Mouse (Mus musculus) urinary bladder, postnatal 36 days (tissue): ENCODE measurements around the gene Lst1.
A peak's percentile ranks its signal among the peaks of the same experiment; 100 is the strongest.

Experiments used
- DNase-seq, 2 experiments: peaks; one replicate each; pipeline ENCODE4 v3.0.0; 2022; ENCODE audit warnings: low spot score in 2 of 2, mixed read lengths in 1 of 2

Lst1 gene

GRCm38 (mm10) chr17:35209785-35210535 is 21.7 kb upstream of the Lst1 start:
- no peak for DNase-seq

DNA sequence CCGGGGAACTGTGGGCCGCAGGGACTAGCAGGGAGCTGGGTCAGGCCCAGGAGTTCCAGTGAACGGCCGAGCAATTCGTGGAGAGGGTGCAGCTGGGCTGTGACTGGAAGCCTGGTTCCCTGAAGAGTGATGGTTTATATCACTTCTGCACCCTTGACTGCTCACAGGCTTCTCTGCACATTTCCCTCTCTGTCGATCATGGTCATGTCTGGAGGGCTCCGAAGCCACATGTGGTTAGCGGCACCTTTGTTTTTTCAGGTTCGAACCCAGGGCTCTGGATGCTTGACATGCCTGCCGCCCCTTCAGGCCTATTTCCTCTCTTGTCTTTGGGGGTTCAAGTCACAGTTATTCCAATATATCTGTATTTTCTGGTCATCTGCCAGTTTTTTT is 17.1 kb upstream of the Lst1 start:
- no peak for DNase-seq

- no peak for DNase-seq
These were observed 16.5 kb upstream of the Lst1 start, which contains the start of gene Lta for GRCm38 (mm10) chr17:35204494-35205379. Gene Lta, minus strand, starts transcription at chr17:35205351.

DNA sequence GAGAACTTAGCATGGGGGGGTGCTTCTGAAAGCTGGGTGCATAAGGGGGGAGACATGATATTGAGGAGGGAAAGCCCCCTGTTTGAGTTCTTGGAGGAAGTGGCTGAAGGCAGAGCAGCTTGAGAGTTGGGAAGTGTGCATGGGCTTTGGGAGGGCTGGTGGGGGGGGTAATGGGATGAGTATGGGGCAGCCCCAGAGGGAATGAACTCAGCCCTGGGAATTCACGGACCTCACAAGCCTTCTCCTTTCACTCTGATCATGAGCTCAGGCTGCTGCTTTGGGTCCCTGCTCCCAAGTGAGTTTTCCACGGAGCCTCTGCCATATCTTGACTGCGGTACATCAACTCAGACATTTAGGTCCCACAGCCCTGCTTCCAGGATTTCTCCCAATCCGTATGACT is 14.2 kb upstream of the Lst1 start:
- DNase-seq = no peak

DNA sequence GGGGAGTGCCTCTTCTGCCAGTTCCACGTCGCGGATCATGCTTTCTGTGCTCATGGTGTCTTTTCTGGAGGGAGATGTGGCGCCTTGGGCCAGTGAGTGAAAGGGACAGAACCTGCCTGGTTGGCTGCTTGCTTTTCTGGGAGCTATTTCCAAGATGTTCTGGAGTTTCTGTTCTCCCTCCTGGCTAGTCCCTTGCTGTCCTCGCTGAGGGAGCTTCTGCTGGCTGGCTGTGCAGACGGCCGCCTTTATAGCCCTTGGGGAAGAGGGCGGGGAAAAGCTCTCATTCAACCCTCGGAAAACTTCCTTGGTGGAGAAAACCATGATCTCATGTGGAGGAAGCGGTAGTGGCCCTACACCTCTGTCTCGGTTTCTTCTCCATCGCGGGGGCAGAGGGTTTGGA is 13.5 kb upstream of the Lst1 start, which contains the start of gene Tnf:
TSS of gene Tnf (minus strand) at position 221 of the 400 bp plus-strand sequence.
- DNase-seq = peak in 1 of 2 experiments; percentile 43

- DNase-seq = no peak
These were observed 12.9 kb upstream of the Lst1 start for GRCm38 (mm10) chr17:35201128-35201527.

- DNase-seq = no peak
These were observed 12.2 kb upstream of the Lst1 start for GRCm38 (mm10) chr17:35200398-35200797.

DNA sequence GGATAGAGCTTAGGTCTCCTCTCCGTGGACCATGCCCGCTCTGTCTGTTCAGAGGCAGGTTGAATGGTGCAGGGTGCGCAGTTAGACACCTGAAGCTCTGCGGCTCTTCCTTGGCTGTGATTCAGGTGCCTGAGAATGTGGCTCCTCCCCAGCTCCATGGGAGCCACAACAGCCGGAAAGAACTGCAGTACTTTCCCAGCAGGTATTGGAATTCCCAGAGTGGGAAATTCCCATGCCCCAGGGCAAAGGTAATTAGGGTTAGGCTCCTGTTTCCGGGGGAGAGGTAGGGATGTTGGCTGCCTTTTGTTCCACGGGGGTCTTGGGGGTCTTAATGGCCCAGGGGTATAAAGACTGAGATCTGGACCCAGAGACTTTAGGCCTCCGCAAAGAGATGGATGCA is 10.7 kb upstream of the Lst1 start:
- no peak for DNase-seq

GRCm38 (mm10) chr17:35198029-35198428 is 9.8 kb upstream of the Lst1 start:
- no peak for DNase-seq

DNA sequence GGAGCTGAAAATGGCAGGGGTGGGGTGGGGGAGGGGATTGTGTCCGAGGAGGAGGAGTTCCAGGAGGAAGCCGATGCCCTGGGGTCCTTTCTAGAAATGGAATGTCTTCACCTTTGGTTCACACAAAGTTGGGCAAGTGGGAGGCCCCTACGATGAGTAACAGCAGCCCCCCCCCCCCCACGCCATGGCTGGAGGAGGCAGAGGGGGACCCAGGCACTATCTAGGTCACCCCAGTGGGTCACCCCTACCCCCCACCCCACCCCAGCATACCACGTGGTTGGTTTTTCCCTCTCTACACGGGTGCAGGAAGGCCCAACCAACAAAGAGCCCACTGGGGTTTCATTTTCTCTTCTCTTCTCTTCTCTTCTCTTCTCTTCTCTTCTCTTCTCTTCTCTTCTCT is 8.9 kb upstream of the Lst1 start:
- no peak for DNase-seq

DNA sequence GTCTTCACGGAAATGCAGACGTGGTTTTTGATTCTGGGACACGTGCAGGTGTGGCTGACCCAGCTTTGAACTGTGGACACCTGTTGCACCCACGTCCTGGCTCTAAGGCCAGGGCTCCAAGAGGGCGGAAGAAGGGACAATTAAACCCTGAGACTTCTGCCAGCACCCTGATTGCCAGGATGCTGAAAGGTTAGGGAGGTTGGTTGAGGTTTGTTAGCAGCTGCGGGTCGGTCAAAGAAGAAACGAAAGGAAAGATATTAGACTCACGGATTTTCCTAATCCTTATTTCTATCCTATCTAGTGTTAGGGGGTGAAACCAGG is 8.0 kb upstream of the Lst1 start:
- DNase-seq = no peak

DNA sequence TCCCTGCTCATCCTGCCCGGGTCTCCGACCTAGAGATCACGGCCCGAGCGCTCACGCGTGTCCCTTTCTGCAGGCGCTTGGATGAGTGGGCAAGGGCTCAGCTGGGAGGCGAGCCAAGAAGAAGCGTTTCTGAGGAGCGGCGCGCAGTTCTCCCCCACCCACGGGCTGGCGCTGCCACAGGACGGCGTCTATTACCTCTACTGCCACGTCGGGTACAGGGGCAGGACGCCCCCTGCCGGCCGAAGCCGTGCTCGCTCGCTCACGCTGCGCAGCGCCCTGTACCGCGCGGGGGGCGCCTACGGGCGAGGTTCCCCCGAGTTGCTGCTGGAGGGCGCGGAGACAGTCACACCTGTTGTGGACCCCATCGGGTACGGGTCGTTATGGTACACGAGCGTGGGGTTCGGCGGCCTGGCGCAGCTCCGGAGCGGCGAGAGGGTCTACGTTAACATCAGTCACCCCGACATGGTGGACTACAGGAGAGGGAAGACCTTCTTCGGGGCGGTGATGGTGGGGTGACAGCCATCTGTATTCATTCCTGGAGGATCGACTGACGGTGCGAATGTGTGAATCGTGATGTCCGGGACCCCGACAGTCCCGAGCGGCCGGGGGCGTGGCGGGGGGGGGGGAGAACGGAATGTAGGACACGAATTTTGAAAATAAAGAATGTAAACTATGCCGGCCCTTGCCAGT is 7.5 kb upstream of the Lst1 start:
- peak; percentile 66 to 74 for DNase-seq

DNA sequence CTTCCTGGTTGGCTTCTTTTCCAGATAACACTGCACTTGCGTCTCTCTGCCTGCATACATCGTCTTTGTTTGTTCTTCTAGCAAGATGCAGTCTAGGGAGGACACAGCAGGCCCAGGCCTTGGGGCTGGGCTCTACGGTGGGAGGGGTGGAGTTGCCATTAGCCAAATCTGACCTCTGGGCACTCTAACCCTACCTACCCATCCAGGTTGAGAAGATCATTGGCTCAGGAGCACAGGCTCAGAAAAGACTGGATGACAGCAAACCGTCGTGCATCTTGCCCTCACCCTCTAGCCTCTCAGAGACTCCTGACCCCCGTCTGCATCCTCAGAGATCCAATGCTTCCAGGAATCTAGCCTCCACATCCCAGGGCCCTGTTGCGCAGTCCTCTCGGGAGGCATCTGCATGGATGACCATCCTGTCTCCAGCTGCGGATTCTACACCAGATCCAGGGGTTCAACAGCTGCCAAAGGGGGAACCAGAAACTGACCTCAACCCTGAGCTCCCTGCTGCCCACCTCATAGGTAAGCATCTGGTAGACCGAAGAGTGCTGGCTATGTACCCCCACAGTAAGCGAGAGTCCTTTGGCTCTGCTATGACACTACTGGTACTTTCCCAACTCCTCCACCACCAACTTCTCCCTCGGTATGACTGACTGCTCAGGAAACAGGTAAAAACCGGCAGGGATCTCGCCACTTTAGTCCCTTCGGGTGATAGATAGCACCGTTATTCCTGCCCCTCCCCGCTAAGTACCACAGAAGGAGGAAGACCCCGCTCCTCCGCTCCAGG is 6.8 kb upstream of the Lst1 start:
- DNase-seq = no peak

- no peak for DNase-seq
These were observed 5.9 kb upstream of the Lst1 start, which contains the start of gene Ltb for GRCm38 (mm10) chr17:35193881-35194843. Gene Ltb, plus strand, starts transcription at chr17:35194439.

DNA sequence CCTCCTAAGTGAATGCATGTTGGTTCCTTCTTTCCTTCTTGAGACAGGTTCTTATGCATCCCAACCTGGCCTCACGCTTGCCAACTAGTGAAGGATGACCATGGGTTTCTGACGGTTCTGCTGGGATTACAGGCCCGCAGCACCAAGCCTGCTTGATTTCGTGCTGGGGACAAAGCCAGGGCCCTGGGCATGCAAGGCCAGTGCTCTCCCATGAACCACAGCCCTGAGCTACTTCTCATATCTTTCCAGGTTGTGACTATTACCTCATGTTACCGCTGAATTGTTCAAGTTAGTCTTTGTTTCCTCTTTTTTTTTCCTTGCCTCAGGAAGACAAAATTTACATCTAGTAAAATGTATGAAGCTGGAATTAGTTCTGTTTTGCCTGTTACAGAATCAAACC is 4.7 kb upstream of the Lst1 start:
- no peak for DNase-seq

DNA sequence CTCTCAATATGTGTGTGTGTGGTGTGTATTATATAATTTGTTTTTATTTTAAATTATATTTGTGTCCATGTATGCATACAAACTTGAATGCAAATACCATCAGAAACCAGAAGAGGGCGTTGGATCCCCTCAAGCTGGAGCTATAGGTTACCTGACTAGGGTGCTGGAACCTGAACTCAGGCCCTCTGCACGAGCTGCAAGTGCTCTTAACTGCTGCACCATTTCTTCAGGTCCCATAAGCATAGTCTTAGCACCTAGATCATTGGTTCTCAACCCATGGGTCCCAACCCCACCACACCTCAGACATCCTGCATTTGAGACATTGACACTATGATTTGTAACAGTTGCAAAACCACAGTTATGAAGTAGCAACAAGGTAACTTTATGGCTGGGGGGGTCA is 3.5 kb upstream of the Lst1 start:
- no peak for DNase-seq

- DNase-seq = no peak
These were observed 1.9 kb upstream of the Lst1 start for GRCm38 (mm10) chr17:35190096-35190495.

DNA sequence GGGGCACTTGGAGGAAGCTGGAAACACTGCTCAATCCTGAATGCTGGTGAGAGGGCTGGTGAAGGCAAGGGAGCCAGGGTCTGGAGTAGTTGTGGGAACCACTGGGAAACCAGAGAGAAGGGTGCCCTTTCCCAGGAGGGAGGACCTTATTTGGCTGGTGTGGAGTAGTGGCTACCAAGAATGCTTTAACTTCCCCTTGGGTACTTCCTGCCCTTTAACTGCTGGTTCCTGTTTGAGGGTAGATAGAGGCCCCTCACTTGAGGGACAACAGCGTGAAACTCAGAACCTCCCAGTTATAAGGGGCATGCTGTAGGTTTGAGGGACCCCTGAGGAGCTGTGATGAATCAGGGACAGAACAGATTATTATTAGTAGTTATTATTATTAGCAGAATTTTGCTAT is 947 bp upstream of the Lst1 start:
- DNase-seq = no peak

DNA sequence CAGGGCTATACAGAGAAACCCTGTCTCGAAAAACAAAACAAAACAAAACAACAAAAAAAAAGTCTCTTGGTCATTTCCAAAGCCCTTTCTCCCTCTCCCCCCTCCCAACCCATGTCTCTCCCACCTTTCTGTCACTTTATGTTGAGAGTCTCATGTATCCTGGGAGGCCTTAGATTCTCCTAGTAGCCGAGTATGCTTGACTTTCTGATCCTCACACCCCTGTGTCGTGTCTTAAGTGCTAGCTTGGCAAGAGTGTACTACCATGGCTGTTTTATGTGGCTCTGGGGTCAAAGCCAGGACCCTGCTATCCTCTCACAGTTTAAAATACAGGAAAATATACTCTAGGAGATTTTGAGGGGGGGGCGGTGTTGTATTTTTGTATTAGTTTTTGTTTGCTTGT is 894 bp downstream of the Lst1 start:
- DNase-seq = no peak

DNA sequence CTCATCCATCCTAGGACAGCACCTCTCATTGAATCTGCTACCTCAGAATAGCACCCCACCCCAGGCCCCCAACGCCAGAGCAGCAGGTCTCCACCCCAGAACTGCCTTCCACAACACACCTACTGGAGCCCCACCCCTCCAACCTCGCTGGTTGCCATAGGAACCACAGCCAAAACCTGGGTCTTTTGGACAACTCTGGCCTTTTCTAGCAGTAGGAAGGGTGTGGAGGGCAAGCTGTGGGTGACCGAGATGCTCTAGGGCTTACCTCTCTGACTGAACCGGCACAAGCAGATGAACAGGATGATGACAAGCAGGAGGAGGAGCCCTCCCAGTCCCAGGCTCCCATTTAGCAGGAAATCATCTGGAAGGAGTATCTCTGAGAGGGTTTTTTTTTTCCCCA is 1.6 kb downstream of the Lst1 start:
- DNase-seq = no peak
